Mouse (Mus musculus) limb, embryonic 15.5 days (tissue): Measurements from ENCODE around the gene Chic2. TPM values are rescaled to one million over a fixed set of nuclear protein-coding genes. Genes with fewer than 3 reads are reported as not detected.

Experiments
- ATAC-seq: fragments of 200-750 bp; cut with Nextera tagmentation; 2 replicates; pipeline ENCODE4 v1.8.0; 2017; ENCODE audit warnings: low read depth, moderate TSS enrichment; ENCODE audit not compliant: insufficient number of reproducible peaks, low FRiP score, low TSS enrichment
- H3K27ac ChIP-seq: fragments of 300-500 bp; sonication (generic); 2 replicates; pipeline ENCODE4 v1.5.1; 2015; ENCODE audit warnings: moderate library complexity, mild to moderate bottlenecking, inconsistent platforms
- H3K27me3 ChIP-seq: fragments of 300-500 bp; sonication (generic); 2 replicates; pipeline ENCODE4 v1.6.1; 2015; ENCODE audit warnings: inconsistent platforms
- H3K36me3 ChIP-seq: fragments of 300-500 bp; sonication (generic); 2 replicates; pipeline ENCODE4 v1.6.1; 2015; ENCODE audit warnings: inconsistent platforms
- H3K4me1 ChIP-seq: fragments of 300-500 bp; sonication (generic); 2 replicates; pipeline ENCODE4 v1.6.1; 2015; ENCODE audit warnings: inconsistent platforms
- H3K4me2 ChIP-seq: fragments of 300-500 bp; sonication (generic); 2 replicates; pipeline ENCODE4 v1.6.1; 2015; ENCODE audit warnings: mild to moderate bottlenecking, inconsistent platforms
- H3K4me3 ChIP-seq: fragments of 300-500 bp; sonication (generic); 2 replicates; pipeline ENCODE4 v1.5.1; 2015; ENCODE audit warnings: mild to moderate bottlenecking, inconsistent platforms
- H3K9ac ChIP-seq: fragments of 300-500 bp; sonication (generic); 2 replicates; pipeline ENCODE4 v1.6.1; 2015; ENCODE audit warnings: inconsistent platforms
- H3K9me3 ChIP-seq: fragments of 300-500 bp; sonication (generic); 2 replicates; pipeline ENCODE4 v1.6.1; 2016; ENCODE audit warnings: inconsistent platforms
- WGBS: fragments of 180-500 bp; shearing (Covaris S2); methylation state at CpG from one replicate; pipeline ENCODE4 v1.1.7; 2015; 5-methylcytosine and 5-hydroxymethylcytosine counted together
- polyA plus RNA-seq: library from polyadenylated mRNA; unstranded; fragments of >200 nt; fragmentation: Nextera tagmentation; extraction: Ambion mirVana; gene quantifications from 2 replicates; pipeline ENCODE4 v1.2.1, GENCODE M21; 2015

Chic2 gene
- polyA plus RNA-seq, 1 experiment from 2014 or later: 32.1 TPM

DNA sequence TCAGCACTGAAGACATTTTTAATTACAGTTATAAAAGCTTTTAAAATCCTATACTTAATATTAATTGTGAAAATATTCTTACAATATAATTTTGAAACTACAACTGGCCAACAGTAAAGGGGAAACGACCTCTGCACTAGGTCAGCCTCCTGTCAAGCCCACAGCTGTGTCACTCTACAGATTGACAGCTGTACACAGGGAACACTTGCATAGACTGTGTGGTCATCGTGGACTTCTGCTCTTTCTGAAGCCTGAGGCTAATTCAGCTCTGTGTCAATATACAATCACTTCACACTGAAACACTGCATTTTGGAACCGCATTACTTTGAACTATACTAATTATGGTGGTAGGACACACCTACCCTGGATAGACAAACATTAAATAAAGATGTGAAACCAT, 39.8 kb downstream of the Chic2 start:
- Histone ChIP-seq H3K4me1 (no peaks in the 10 kb centered on the region), H3K4me2 (no peak overlapping the region), H3K9ac (no peak overlapping the region), H3K27ac (no peak overlapping the region), H3K4me3 (no peak overlapping the region), H3K36me3 (peaks cover 31% of the 10 kb centered on the region), H3K27me3 (no peaks in the 10 kb centered on the region), H3K9me3 (no peaks in the 10 kb centered on the region)
- 69% methylated on average over 3 of the region's 3 CpGs for WGBS
- ATAC-seq: no peak

DNA sequence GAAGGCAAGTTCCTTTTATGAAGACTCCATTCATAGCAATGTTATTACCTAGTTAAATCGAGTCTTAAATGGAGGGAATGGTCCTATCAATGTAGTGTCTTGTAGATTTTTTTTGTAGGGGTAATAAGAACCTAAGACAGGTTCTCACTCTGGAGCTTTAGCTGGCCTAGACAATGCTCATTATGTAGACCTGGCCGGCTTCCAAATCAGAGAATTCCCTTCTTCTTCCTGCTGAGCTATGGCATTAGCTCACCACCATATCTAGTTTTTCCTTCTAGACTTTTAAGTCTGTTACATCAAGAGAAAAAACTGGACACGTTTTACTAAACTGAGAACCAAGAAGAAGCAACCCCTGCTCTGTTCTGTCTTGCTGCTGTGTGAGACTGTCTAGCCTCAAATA, 42.5 kb downstream of the Chic2 start:
- H3K4me1 ChIP-seq: no peaks in the 10 kb centered on the region
- no peak overlapping the region for H3K4me2 ChIP-seq
- WGBS: 88% methylated on average over 3 of the region's 3 CpGs
- H3K36me3 ChIP-seq: peaks cover 32% of the 10 kb centered on the region
- H3K4me3 ChIP-seq: no peak overlapping the region
- no peaks in the 10 kb centered on the region for H3K9me3 ChIP-seq
- ATAC-seq: no peak
- H3K27ac ChIP-seq: no peak overlapping the region
- H3K9ac ChIP-seq: no peak overlapping the region
- H3K27me3 ChIP-seq: no peaks in the 10 kb centered on the region

DNA sequence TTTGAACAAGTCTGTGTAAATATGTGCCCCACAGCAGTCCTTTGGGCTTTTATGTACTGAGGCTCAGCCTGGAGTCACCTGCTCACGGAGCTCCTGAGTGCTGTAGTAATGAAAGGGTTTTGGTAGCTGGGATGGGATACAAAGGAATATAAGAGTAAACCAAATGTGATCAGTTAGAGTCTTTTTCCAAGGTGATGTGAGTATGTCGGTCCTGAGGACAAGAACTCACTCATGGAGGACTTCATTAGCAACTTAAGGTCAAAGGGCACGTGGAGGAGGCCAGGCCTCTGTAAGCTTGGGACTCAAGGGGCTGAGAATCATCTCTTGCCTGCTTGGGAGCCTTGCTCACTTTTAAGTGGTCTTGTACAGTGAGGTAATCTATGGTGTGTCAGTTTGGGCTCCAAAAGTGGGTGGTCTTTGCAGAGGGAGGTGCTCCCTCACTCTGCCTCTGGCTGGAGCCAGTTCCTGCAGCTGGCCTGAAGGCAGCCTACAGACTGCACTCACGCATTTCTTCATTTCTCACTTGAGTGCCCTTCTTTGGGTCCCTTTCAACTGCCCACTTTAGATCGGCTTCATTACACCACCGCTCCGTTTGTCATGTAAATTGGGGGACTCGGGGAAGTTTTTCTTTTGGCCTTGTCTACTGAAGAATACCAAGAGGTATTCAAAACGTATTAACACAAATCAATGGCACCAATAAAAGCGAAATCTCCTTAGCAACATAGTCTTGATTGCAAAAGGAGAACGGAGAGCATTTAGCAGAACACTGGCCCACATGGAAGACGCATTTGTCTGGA, 45.7 kb downstream of the Chic2 start:
- ATAC-seq: no peak
- Histone ChIP-seq H3K9me3 (no peaks in the 10 kb centered on the region; the same call in 1 of the 2 replicates), H3K27me3 (no peaks in the 10 kb centered on the region), H3K4me3 (no peak overlapping the region), H3K4me1 (no peaks in the 10 kb centered on the region), H3K36me3 (peaks cover 37% of the 10 kb centered on the region), H3K27ac (no peak overlapping the region), H3K9ac (no peak overlapping the region), H3K4me2 (no peak overlapping the region)
- 76% methylated on average over 12 of the region's 12 CpGs for WGBS

DNA sequence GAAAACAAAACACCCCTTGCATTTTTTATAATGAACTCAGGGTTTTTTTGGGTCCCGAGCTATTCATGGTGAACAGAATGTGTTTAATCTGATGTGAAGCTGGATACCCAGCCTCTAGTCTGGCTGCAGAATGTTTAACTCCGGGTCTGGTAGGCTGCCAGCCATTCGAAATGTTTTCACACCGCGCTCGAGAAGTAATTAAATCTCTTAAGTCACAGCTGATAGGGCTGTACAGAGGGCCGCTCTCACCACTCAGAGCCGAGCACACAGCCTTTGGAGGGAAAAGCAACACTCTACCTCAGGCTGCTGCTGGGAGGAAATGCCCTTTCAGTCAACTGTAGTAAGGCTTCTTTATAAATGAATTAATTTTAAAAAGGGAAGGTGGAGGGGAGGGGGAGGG, 49.6 kb downstream of the Chic2 start:
- ATAC-seq: 0 out of 2 replicates have a peak, but pooled peaks have one; percentile 24
- WGBS: 63% methylated on average over 8 of the region's 8 CpGs
- Histone ChIP-seq H3K4me1 (no peaks in the 10 kb centered on the region), H3K27ac (no peak overlapping the region), H3K9ac (no peak overlapping the region), H3K4me3 (no peak overlapping the region), H3K36me3 (peaks cover 24% of the 10 kb centered on the region), H3K27me3 (no peaks in the 10 kb centered on the region), H3K9me3 (peaks cover 5% of the 10 kb centered on the region), H3K4me2 (no peak overlapping the region)

DNA sequence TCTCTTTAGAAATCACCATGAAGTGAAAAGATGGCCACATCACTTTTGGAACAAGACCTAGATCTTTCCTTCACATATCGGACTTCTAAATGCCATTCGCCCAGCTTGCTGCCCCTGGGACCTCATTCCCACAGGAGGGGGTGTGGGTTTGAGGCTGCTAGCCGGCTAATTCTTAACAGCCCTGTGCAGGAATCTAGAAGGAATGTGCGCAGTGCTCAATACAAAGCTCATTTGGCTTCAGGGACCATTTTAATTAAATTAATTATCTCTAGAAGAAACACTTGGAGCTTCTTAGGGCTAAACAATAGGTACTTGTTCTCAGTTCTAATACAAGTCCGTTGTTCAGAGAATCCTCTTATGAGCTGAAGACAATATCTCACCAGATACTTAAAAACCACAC, 60.5 kb downstream of the Chic2 start:
- no peaks in the 10 kb centered on the region for H3K27me3 ChIP-seq
- 46% methylated on average over 5 of the region's 5 CpGs for WGBS
- no peak overlapping the region for H3K4me3 ChIP-seq
- H3K9ac ChIP-seq: no peak overlapping the region
- H3K4me1 ChIP-seq: peaks cover 8% of the 10 kb centered on the region
- no peak for ATAC-seq
- no peaks in the 10 kb centered on the region for H3K36me3 ChIP-seq
- no peaks in the 10 kb centered on the region for H3K9me3 ChIP-seq
- no peak overlapping the region for H3K27ac ChIP-seq
- no peak overlapping the region for H3K4me2 ChIP-seq

DNA sequence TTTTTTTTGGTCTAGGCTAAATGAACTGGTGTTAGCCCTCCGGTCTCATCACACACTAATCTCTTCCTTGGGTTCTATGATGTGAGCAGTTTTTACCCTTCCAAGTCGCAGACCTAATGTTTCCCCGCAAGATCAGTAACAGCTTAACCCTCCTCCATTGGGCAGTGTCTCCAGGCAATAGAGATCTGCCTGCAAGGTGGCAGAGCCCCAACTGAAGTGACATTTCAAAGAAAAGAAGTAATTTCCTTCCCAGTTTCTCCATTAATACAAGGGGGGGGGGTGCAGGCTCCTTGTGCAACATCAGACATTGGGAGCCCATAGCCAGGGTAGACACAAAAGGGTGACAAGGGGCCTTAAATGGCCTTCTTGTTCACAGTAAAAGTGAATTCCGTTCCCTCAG, 64.0 kb downstream of the Chic2 start:
- Histone ChIP-seq H3K4me3 (no peak overlapping the region), H3K36me3 (no peaks in the 10 kb centered on the region), H3K4me1 (peaks cover 12% of the 10 kb centered on the region), H3K9me3 (no peaks in the 10 kb centered on the region), H3K4me2 (no peak overlapping the region), H3K27me3 (no peaks in the 10 kb centered on the region), H3K9ac (no peak overlapping the region), H3K27ac (no peak overlapping the region)
- ATAC-seq: no peak
- 70% methylated on average over 4 of the region's 4 CpGs for WGBS

DNA sequence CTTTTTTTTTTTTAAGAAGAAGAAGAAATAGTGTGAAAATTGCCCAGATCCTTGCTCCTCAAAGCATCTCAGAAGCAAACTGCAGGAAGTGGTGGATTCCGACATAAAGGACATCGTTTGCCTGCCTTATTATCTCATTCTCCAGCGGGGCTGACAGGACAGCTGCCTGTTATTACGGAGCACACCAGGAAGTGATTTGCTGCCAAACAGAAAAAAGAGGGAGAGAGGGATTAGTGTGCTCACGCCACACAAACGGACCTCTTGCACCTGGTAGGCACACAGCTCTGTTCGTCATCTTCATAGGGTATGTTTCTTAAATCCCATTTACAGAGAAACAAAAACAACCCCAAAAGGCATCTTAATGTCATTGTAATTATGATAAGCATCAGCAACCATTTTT, 64.4 kb downstream of the Chic2 start:
- no peaks in the 10 kb centered on the region for H3K9me3 ChIP-seq
- H3K9ac ChIP-seq: no peak overlapping the region
- no peak overlapping the region for H3K27ac ChIP-seq
- H3K27me3 ChIP-seq: no peaks in the 10 kb centered on the region
- no peak overlapping the region for H3K4me2 ChIP-seq
- peaks cover 15% of the 10 kb centered on the region for H3K4me1 ChIP-seq
- no peaks in the 10 kb centered on the region for H3K36me3 ChIP-seq
- 13% methylated on average over 7 of the region's 7 CpGs for WGBS
- no peak overlapping the region for H3K4me3 ChIP-seq
- no peak for ATAC-seq

DNA sequence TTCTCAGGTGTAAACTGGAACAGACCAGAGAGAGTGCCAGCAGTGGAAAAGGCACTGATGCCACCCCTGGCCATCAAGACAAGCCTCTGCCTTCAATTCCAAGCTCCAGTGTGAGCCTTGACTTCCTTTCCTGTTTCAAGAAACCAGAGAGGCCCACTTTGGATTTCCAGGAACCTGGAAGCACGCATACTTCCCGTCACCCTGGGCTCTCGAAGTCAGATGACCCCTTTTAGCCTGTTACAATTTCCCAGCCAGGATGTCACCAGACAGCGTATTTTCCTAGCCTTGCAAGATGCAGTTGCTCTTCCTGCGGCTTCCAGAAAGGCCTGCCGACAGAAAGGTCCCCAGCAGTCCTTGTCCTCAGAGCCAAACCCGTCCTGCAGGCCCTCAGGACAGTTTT, 65.0 kb downstream of the Chic2 start:
- H3K4me1 ChIP-seq: peaks cover 21% of the 10 kb centered on the region
- 49% methylated on average over 7 of the region's 7 CpGs for WGBS
- no peaks in the 10 kb centered on the region for H3K36me3 ChIP-seq
- H3K9ac ChIP-seq: no peak overlapping the region
- H3K4me3 ChIP-seq: no peak overlapping the region
- H3K27ac ChIP-seq: peak overlapping the region; percentile 7; the same call in 1 of the 2 replicates
- no peaks in the 10 kb centered on the region for H3K27me3 ChIP-seq
- H3K9me3 ChIP-seq: no peaks in the 10 kb centered on the region
- no peak for ATAC-seq
- H3K4me2 ChIP-seq: no peak overlapping the region

DNA sequence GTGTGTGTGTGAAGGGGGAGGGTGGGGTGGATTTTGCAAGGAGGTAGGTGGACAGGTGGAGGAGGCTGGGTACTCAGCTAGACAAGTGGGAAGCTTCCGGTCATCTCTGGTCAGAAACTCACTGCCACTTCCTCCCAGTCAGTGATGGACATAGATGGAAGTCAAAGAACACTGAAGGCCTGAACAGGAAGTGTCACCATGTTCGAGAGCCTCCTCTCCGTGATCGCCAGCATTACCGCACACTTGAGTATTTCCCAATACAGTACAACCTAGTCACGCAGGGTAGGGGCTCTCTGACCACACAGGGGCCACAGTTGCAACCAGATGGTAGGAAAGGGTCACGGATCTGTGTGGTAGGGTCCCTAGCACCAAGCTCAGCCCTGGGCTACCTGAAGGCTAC, 69.1 kb downstream of the Chic2 start:
- Histone ChIP-seq H3K36me3 (no peaks in the 10 kb centered on the region), H3K27me3 (no peaks in the 10 kb centered on the region), H3K4me3 (no peak overlapping the region), H3K27ac (no peak overlapping the region; the same call in 1 of the 2 replicates), H3K9ac (no peak overlapping the region), H3K9me3 (no peaks in the 10 kb centered on the region), H3K4me2 (no peak overlapping the region), H3K4me1 (peaks cover 33% of the 10 kb centered on the region)
- WGBS: 91% methylated on average over 7 of the region's 7 CpGs
- no peak for ATAC-seq

DNA sequence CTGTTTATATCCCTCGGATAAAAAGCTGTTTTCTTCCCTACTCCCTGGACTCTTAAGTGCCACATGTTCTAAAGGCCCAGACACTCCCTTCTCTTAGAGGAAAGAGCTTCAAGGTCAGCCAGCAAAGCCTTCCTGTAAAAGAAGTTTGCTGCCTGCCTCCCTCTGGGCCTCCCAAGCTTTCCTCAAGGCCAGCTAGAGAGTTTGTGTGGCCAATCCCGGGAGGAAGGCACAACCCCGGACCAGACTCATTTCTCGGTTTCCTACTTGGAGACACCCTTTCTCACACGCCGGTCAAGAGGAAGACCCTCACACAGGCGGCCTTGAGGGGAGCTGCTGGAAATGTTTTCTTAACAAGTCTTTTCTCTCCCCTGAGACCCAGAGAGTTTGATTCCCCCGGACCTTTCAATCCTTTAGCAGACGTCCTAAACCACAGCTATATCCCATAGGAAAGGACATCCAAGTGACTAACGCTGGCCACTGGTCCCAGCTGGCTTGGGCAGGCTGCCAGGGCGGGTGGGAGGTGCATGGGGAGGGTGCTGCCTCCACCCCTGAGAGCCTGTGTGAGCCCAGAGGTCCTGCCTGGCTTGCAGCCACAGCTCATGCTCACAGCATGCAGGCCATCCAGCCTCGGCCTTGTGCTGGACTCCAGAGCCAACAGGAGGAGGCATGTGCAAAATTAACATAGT, 69.7 kb downstream of the Chic2 start:
- Histone ChIP-seq H3K4me3 (no peak overlapping the region), H3K27ac (peak overlapping the region; percentile 71), H3K4me1 (peaks cover 33% of the 10 kb centered on the region), H3K4me2 (no peak overlapping the region), H3K27me3 (no peaks in the 10 kb centered on the region), H3K9me3 (no peaks in the 10 kb centered on the region), H3K36me3 (no peaks in the 10 kb centered on the region), H3K9ac (no peak overlapping the region)
- no peak for ATAC-seq
- 30% methylated on average over 12 of the region's 12 CpGs for WGBS

DNA sequence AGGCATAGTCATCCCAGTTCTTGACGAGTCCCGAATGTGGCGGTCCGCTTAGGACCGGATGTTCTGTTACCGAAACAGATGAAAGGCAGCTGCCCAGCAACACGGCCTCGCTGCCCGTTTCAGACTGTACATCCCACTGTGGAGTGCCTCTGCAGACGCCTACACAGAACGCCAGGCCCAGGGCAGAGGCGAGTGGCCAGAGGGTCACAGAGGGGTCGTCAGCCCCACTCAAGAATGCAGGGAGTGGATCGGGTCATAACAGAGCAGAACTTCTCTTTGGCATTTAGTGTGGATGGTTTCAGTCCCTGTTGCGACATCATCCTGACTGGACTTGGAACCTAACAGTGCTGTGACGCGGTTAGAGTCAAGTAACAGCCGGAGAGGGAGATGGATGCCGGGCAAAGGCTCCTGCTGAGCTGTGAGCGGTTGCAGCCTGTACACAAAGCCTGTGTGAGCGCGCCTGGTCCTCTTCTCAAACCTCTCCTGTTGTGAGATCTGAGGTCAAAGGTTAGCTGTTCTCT, 70.5 kb downstream of the Chic2 start:
- no peak overlapping the region for H3K9ac ChIP-seq
- H3K27ac ChIP-seq: peak overlapping the region; percentile 71
- H3K4me3 ChIP-seq: no peak overlapping the region
- H3K4me1 ChIP-seq: peaks cover 28% of the 10 kb centered on the region
- no peaks in the 10 kb centered on the region for H3K9me3 ChIP-seq
- no peak overlapping the region for H3K4me2 ChIP-seq
- peak; percentile 42; the same call in 1 of the 2 replicates for ATAC-seq
- no peaks in the 10 kb centered on the region for H3K27me3 ChIP-seq
- 39% methylated on average over 22 of the region's 22 CpGs for WGBS
- no peaks in the 10 kb centered on the region for H3K36me3 ChIP-seq

DNA sequence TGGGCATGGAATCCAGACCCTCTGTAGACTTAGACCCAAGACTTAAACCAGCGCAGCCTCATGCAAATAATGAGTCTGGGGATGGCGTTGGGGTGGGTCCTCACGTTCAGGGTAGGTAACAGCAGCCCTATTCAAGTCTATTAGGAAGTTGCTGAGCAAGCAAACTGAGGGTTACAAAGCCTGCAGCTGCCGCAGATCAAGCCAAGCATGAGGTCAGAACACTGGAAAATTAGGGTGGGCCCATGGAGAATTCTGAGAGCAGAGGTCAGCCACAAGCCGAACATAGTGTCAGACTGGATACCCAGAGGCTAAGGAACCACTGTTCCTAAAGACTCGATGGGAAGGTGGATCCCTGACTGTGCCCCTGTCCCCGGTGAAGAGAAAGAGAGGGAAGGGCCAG, 73.2 kb downstream of the Chic2 start:
- no peak for ATAC-seq
- 78% methylated on average over 7 of the region's 7 CpGs for WGBS

More for the DNA sequence above, 73.2 kb downstream of the Chic2 start:
- H3K27me3 ChIP-seq: no peaks in the 10 kb centered on the region
- no peak overlapping the region for H3K27ac ChIP-seq
- H3K4me2 ChIP-seq: no peak overlapping the region
- H3K4me3 ChIP-seq: no peak overlapping the region
- peaks cover 29% of the 10 kb centered on the region for H3K4me1 ChIP-seq
- no peaks in the 10 kb centered on the region for H3K9me3 ChIP-seq
- no peaks in the 10 kb centered on the region for H3K36me3 ChIP-seq
- no peak overlapping the region for H3K9ac ChIP-seq
